Mouse (Mus musculus): Measurements from ENCODE around the gene Fam83e. TPM values are rescaled to one million over a fixed set of nuclear protein-coding genes. Genes with fewer than 3 reads are reported as not detected.

Gene Fam83e
- polyA plus RNA-seq (2014; fragmentation: Nextera tagmentation; extraction: Ambion mirVana): 1.2 and 2.1 TPM in 2 replicates

- Histone ChIP-seq H3K27ac (ENCODE audit: low read depth, low read length) (no peak within 1 kb of the TSS), H3K9me3 (ENCODE audit: control insufficient read depth, low read length) (no peaks in the 10 kb centered on the region), H3K4me3 (ENCODE audit: low read length) (no peak within 1 kb of the TSS), H3K4me2 (replicated peaks; ENCODE audit: low read depth, low read length) (0 out of 2 replicates have a peak within 1 kb of the TSS, but pooled peaks have one; percentile 94), H3K27me3 (ENCODE audit: control insufficient read depth, insufficient read depth, low read length) (no peaks in the 10 kb centered on the region), H3K36me3 (ENCODE audit: control insufficient read depth, insufficient read depth, low read length) (peaks cover 65% of the 10 kb centered on the region), H3K4me1 (ENCODE audit: control insufficient read depth, insufficient read depth, low read length) (peaks cover 29% of the 10 kb centered on the region), H3K9ac (ENCODE audit: low read depth, low read length) (0 out of 2 replicates have a peak within 1 kb of the TSS, but pooled peaks have one; percentile 28)
- ATAC-seq (ENCODE audit: low FRiP score, low TSS enrichment): no peak
- WGBS: 82% methylated on average over 14 of the region's 14 CpGs
Observed at GRCm38 (mm10) chr7:45720413-45721233, at the start of gene Fam83e. Gene Fam83e, plus strand, starts transcription at chr7:45721212.

GRCm38 (mm10) chr7:45677627-45678295 is 43.3 kb upstream of the Fam83e start:
- H3K4me1 ChIP-seq (ENCODE audit: control insufficient read depth, insufficient read depth, low read length): peaks cover 7% of the 10 kb centered on the region
- no peaks in the 10 kb centered on the region for H3K36me3 ChIP-seq (ENCODE audit: control insufficient read depth, insufficient read depth, low read length)
- H3K9me3 ChIP-seq (ENCODE audit: control insufficient read depth, low read length): no peaks in the 10 kb centered on the region
- no peak for ATAC-seq (ENCODE audit: low FRiP score, low TSS enrichment)
- no peaks in the 10 kb centered on the region for H3K27me3 ChIP-seq (ENCODE audit: control insufficient read depth, insufficient read depth, low read length)
- H3K4me2 ChIP-seq (replicated peaks; ENCODE audit: low read depth, low read length): no peak overlapping the region
- no peak overlapping the region for H3K9ac ChIP-seq (ENCODE audit: low read depth, low read length)
- no peak overlapping the region for H3K27ac ChIP-seq (ENCODE audit: low read depth, low read length)
- H3K4me3 ChIP-seq (ENCODE audit: low read length): no peak overlapping the region
- WGBS: 70% methylated on average over 7 of the region's 7 CpGs

GRCm38 (mm10) chr7:45678513-45678912 is 42.5 kb upstream of the Fam83e start:
- H3K4me3 ChIP-seq (ENCODE audit: low read length): no peak overlapping the region
- ATAC-seq (ENCODE audit: low FRiP score, low TSS enrichment): no peak
- H3K36me3 ChIP-seq (ENCODE audit: control insufficient read depth, insufficient read depth, low read length): no peaks in the 10 kb centered on the region
- no peak overlapping the region for H3K9ac ChIP-seq (ENCODE audit: low read depth, low read length)
- H3K27ac ChIP-seq (ENCODE audit: low read depth, low read length): no peak overlapping the region
- WGBS: 96% methylated on average over 14 of the region's 14 CpGs
- no peaks in the 10 kb centered on the region for H3K9me3 ChIP-seq (ENCODE audit: control insufficient read depth, low read length)
- H3K27me3 ChIP-seq (ENCODE audit: control insufficient read depth, insufficient read depth, low read length): no peaks in the 10 kb centered on the region
- peaks cover 10% of the 10 kb centered on the region for H3K4me1 ChIP-seq (ENCODE audit: control insufficient read depth, insufficient read depth, low read length)
- no peak overlapping the region for H3K4me2 ChIP-seq (replicated peaks; ENCODE audit: low read depth, low read length)

GRCm38 (mm10) chr7:45679966-45680621 is 40.9 kb upstream of the Fam83e start:
- Histone ChIP-seq H3K4me1 (ENCODE audit: control insufficient read depth, insufficient read depth, low read length) (peaks cover 10% of the 10 kb centered on the region), H3K9me3 (ENCODE audit: control insufficient read depth, low read length) (no peaks in the 10 kb centered on the region), H3K4me3 (ENCODE audit: low read length) (no peak overlapping the region), H3K4me2 (replicated peaks; ENCODE audit: low read depth, low read length) (no peak overlapping the region), H3K9ac (ENCODE audit: low read depth, low read length) (no peak overlapping the region), H3K36me3 (ENCODE audit: control insufficient read depth, insufficient read depth, low read length) (no peaks in the 10 kb centered on the region), H3K27ac (ENCODE audit: low read depth, low read length) (0 out of 2 replicates have a peak overlapping the region, but pooled peaks have one; percentile 3), H3K27me3 (ENCODE audit: control insufficient read depth, insufficient read depth, low read length) (no peaks in the 10 kb centered on the region)
- WGBS: 71% methylated on average over 14 of the region's 14 CpGs
- no peak for ATAC-seq (ENCODE audit: low FRiP score, low TSS enrichment)

GRCm38 (mm10) chr7:45681046-45681736 is 39.8 kb upstream of the Fam83e start:
- WGBS: 81% methylated on average over 8 of the region's 8 CpGs
- no peak overlapping the region for H3K4me3 ChIP-seq (ENCODE audit: low read length)
- peaks cover 13% of the 10 kb centered on the region for H3K4me1 ChIP-seq (ENCODE audit: control insufficient read depth, insufficient read depth, low read length)
- H3K27me3 ChIP-seq (ENCODE audit: control insufficient read depth, insufficient read depth, low read length): no peaks in the 10 kb centered on the region
- no peaks in the 10 kb centered on the region for H3K36me3 ChIP-seq (ENCODE audit: control insufficient read depth, insufficient read depth, low read length)
- no peak overlapping the region; the same call in 1 of the 2 replicates for H3K9ac ChIP-seq (ENCODE audit: low read depth, low read length)
- no peak overlapping the region for H3K4me2 ChIP-seq (replicated peaks; ENCODE audit: low read depth, low read length)
- H3K27ac ChIP-seq (ENCODE audit: low read depth, low read length): no peak overlapping the region
- no peaks in the 10 kb centered on the region for H3K9me3 ChIP-seq (ENCODE audit: control insufficient read depth, low read length)
- no peak for ATAC-seq (ENCODE audit: low FRiP score, low TSS enrichment)

GRCm38 (mm10) chr7:45682144-45683126 is 38.6 kb upstream of the Fam83e start:
- 32% methylated on average over 14 of the region's 14 CpGs for WGBS
- Histone ChIP-seq H3K9ac (ENCODE audit: low read depth, low read length) (peak overlapping the region; percentile 50; the same call in 1 of the 2 replicates), H3K4me2 (replicated peaks; ENCODE audit: low read depth, low read length) (peak overlapping the region; percentile 33; the same call in 1 of the 2 replicates), H3K4me1 (ENCODE audit: control insufficient read depth, insufficient read depth, low read length) (peaks cover 18% of the 10 kb centered on the region), H3K36me3 (ENCODE audit: control insufficient read depth, insufficient read depth, low read length) (no peaks in the 10 kb centered on the region), H3K9me3 (ENCODE audit: control insufficient read depth, low read length) (no peaks in the 10 kb centered on the region), H3K27me3 (ENCODE audit: control insufficient read depth, insufficient read depth, low read length) (no peaks in the 10 kb centered on the region), H3K4me3 (ENCODE audit: low read length) (peak overlapping the region; percentile 14; the same call in 1 of the 2 replicates), H3K27ac (ENCODE audit: low read depth, low read length) (peak overlapping the region; percentile 59)
- ATAC-seq (ENCODE audit: low FRiP score, low TSS enrichment): peak; percentile 60

- Histone ChIP-seq H3K36me3 (ENCODE audit: control insufficient read depth, insufficient read depth, low read length) (no peaks in the 10 kb centered on the region), H3K9me3 (ENCODE audit: control insufficient read depth, low read length) (no peaks in the 10 kb centered on the region), H3K4me2 (replicated peaks; ENCODE audit: low read depth, low read length) (no peak within 1 kb of the TSS), H3K27me3 (ENCODE audit: control insufficient read depth, insufficient read depth, low read length) (no peaks in the 10 kb centered on the region), H3K27ac (ENCODE audit: low read depth, low read length) (no peak within 1 kb of the TSS), H3K9ac (ENCODE audit: low read depth, low read length) (0 out of 2 replicates have a peak within 1 kb of the TSS, but pooled peaks have one; percentile 50), H3K4me3 (ENCODE audit: low read length) (no peak within 1 kb of the TSS), H3K4me1 (ENCODE audit: control insufficient read depth, insufficient read depth, low read length) (peaks cover 18% of the 10 kb centered on the region)
- 64% methylated on average over 7 of the region's 7 CpGs for WGBS
- no peak for ATAC-seq (ENCODE audit: low FRiP score, low TSS enrichment)
Observed at GRCm38 (mm10) chr7:45683396-45684050, 37.5 kb upstream of the Fam83e start, which contains the start of gene Ntn5. Gene Ntn5, plus strand, starts transcription at chr7:45684022.

All from kidney, embryonic 14.5 days (tissue).